Mouse (Mus musculus): ENCODE measurements around the gene Thpo. TPM values are rescaled to one million over a fixed set of nuclear protein-coding genes. Genes with fewer than 3 reads are reported as not detected.

Thpo gene
- not detected in 2 replicates for total RNA-seq (2015; ENCODE audit: low replicate concordance)
- not detected in 2 replicates for total RNA-seq (2017; ENCODE audit: low replicate concordance)

DNA sequence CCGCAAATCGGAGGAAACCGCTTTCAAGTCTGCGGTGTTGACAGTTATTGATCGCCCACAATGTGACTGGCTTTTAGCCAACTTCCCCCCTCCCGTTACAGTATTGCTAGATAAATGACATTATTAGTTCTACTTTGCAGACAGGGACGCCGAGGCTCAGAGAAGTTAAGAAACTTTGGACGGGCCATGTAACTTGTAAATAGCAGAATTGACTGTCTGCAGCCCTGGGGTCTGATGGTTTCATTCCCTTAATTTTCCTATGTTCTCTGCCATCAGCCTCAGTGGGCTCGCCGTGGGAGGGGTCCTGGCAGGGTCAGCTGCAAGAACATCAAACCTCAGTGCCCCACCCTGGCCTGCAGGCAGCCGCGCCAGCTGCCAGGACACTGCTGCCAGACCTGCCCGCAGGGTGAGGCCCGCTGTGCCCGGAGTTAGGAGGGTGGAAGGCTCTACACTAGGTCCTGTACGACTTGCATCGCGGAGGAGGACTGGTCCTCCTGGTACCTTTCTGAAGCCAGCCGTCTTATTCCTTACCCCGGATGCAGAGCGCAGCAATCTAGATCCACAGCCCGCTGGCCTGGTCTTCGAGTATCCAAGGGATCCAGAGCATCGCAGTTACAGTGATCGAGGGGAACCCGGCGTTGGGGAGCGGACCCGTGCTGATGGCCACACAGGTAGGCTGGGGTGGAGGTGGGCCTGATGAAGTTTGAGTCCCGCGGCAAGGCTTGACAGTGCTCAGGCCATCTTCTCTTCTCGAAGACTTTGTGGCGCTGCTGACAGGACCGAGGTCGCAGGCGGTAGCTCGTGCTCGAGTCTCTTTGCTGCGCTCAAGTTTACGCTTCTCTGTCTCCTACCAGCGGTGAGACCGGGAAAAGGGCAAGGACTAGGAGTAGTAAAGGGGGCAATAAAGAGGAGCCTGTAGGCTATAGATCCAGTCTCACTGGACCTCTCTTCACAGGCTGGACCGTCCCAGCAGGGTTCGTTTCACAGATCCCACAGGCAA lies at the start of gene Thpo:
Gene Thpo (minus strand): TSS at position 781 of the 1,000 bp plus-strand sequence.
- no peak for ATAC-seq (replicated peaks; ENCODE audit: low FRiP score, poor library complexity, severe bottlenecking)

DNA sequence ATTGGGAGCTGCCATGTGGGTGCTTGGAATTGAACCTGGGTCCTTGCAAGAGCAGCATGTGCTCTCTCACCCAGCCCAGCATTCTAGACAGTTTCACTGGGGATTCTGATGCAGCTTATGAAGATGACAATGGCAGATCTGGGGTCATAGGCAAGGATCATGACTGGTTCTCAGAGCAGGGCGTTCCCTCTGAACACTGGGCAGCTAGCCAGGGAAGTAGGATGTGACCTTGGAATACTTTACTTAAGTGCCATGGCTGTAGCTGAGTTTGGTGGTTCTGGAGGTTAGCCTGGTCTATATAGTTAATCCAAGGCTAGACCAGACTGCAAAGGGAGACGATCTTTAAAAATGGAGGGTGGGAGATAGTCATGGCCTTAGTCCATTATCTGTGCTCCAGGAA lies 49.6 kb upstream of the Thpo start:
- ATAC-seq (replicated peaks; ENCODE audit: low FRiP score, poor library complexity, severe bottlenecking): no peak

- no peak for ATAC-seq (replicated peaks; ENCODE audit: low FRiP score, poor library complexity, severe bottlenecking)
These were observed 46.9 kb upstream of the Thpo start for GRCm38 (mm10) chr16:20781101-20781630.

DNA sequence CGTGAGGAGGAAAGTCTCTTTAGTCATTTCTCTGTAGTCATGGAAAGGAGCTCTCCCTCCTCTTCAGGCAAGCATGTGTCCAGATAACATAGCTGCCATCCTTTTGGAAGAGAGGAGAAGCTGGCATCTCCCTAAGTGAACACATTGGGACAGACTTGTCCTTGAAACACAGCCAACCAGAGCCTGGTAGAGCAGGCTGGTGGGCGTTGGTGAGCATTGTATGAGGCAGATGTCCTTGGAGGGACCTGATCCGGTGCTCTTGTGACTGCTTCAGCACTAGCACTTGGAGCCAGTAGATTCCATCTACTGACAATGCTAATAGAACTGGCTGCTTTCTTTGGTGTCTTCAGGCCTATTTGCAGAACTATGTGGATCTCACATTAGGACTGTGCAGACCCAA lies 45.5 kb upstream of the Thpo start:
- no peak for ATAC-seq (replicated peaks; ENCODE audit: low FRiP score, poor library complexity, severe bottlenecking)

DNA sequence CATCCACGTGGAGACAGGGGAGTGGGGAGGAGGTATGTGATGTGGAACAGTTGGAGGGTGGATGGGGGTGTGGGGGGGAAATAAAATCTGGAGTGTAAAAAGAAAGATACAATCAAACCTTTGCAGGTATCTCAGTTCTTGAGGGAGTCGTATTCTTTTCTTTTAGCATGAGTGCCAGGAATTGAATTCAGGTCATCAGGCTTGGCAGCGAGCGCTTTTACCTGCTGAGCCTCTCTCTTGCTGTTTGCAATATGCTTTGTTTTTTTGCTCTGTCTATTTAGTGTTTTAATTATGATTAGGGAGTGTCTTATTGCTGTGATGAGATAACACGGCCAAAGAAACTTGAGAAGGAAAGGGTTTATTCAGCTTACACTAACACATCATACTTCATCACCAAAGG lies 40.7 kb upstream of the Thpo start:
- no peak for ATAC-seq (replicated peaks; ENCODE audit: low FRiP score, poor library complexity, severe bottlenecking)

GRCm38 (mm10) chr16:20765244-20765643 lies 30.9 kb upstream of the Thpo start:
- peak; percentile 52; the same call in 1 of the 2 replicates for ATAC-seq (replicated peaks; ENCODE audit: low FRiP score, poor library complexity, severe bottlenecking)

DNA sequence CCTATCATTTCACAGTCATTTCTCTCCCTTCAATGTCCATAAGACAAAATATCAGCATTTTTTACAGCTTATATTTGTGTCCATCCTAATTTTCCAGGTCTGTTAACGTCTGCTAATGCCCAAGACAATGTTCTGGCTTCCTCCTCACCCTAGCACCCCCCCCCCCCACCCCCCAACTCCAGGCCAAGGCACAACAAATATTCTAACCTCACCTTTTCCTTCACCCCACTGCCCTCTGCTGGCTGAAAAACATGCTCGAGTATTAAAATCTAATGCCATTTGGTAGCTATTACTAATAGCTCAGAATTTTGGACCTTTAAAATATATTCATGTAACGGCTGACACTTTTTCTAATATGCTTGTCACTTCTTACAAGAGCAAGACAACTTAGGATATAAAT lies 27.4 kb upstream of the Thpo start:
- no peak for ATAC-seq (replicated peaks; ENCODE audit: low FRiP score, poor library complexity, severe bottlenecking)

DNA sequence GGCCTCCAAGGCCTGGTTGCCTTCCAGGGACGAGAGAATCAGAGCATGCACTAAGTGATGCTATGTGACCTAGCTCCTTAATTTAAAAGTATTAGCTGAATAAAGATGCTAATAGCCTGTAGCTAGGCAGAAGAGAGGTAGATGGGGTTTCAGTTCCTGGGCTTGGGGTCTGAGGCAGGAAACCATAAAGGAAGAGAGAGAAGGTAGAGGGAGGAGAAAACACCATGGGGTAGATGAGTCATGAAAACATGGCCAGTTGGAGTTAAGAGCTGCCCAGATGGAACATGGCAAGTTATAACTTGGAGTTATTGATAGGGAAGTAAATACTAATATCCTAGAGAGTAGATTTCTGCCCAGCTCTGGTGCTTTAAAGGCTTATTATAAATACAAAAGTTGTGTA lies 23.1 kb upstream of the Thpo start:
- no peak for ATAC-seq (replicated peaks; ENCODE audit: low FRiP score, poor library complexity, severe bottlenecking)

DNA sequence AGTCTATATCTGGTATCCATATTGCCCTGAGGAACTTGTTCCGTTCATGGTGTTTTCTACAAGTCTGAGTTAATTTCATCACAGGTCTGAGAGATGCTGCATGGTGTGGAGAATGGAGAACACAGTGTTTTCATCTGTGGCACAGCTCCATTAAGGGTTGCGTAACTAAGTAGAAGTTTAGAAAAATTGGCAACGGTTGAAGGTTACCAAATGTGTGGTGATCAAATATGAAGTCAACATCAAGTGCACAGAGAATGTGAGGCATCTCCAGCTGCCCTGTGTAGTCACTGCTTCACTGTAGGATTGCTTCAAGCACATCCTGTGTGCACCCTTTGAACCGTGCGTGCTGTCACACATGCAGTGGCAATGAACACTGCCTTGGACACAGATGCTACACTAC lies 21.7 kb upstream of the Thpo start:
- ATAC-seq (replicated peaks; ENCODE audit: low FRiP score, poor library complexity, severe bottlenecking): no peak

- no peak for ATAC-seq (replicated peaks; ENCODE audit: low FRiP score, poor library complexity, severe bottlenecking)
These were observed 16.2 kb upstream of the Thpo start for GRCm38 (mm10) chr16:20750518-20750917.

GRCm38 (mm10) chr16:20746641-20747040 lies 12.3 kb upstream of the Thpo start:
- no peak for ATAC-seq (replicated peaks; ENCODE audit: low FRiP score, poor library complexity, severe bottlenecking)

DNA sequence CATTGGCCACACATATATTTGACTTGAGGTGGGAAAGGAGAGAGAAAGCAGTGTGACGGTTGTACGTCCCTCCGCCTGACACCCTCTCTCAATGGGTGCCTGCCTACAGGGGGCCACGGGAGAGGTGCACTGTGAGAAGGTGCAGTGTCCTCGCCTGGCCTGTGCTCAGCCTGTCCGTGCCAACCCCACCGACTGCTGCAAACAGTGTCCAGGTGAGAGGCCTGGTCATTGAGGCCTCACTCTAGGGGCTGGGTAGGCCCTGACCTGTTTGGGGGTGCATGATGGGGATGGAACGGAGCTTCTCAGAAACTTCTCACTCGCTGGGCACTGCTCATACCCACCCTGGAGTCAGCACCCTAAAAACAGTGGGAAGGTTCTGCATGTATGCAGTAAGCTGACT lies 5.5 kb upstream of the Thpo start:
- ATAC-seq (replicated peaks; ENCODE audit: low FRiP score, poor library complexity, severe bottlenecking): no peak

DNA sequence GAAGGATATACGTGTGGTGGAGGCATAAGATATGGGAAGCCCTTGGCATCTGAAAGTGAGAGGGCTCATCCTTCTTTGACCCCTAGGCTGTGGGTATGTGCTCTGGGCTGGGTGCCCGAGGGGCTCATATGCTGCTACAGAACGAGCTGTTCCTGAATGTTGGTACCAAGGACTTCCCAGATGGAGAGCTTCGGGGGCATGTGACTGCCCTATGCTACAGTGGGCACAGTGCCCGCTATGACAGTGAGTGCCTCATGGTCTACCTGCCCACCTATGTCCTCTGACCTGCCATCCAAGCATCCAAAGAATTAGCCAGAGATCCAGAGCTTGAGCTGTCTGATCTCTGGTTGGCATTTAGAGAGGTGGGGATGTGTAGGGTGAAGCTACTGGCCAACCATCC lies 2.5 kb upstream of the Thpo start:
- no peak for ATAC-seq (replicated peaks; ENCODE audit: low FRiP score, poor library complexity, severe bottlenecking)

GRCm38 (mm10) chr16:20736168-20736567 lies 1.9 kb upstream of the Thpo start:
- no peak for ATAC-seq (replicated peaks; ENCODE audit: low FRiP score, poor library complexity, severe bottlenecking)

DNA sequence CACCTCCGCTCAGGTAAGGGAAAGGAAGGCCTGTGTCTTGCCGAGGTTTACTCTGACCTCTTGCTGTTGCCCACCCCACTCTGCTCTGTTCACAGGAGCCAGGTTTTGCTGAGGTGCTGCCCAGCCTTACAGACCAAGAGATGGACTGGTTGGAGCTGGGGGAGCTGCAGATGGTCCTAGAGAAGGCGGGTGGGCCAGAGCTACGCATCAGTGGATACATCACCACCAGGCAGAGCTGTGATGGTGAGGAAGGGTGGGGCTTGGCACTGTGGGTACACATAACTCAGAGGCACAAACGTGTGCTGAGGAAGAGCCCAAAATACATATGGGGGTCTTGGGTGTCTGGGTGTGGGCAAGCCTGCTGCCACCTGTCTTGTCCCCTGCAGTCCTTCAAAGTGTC lies 1.3 kb upstream of the Thpo start:
- no peak for ATAC-seq (replicated peaks; ENCODE audit: low FRiP score, poor library complexity, severe bottlenecking)

- no peak for ATAC-seq (replicated peaks; ENCODE audit: low FRiP score, poor library complexity, severe bottlenecking)
These were observed 1.2 kb downstream of the Thpo start, which contains the start of gene Chrd for GRCm38 (mm10) chr16:20732925-20733730. Gene Chrd (plus strand): TSS chr16:20733127.

DNA sequence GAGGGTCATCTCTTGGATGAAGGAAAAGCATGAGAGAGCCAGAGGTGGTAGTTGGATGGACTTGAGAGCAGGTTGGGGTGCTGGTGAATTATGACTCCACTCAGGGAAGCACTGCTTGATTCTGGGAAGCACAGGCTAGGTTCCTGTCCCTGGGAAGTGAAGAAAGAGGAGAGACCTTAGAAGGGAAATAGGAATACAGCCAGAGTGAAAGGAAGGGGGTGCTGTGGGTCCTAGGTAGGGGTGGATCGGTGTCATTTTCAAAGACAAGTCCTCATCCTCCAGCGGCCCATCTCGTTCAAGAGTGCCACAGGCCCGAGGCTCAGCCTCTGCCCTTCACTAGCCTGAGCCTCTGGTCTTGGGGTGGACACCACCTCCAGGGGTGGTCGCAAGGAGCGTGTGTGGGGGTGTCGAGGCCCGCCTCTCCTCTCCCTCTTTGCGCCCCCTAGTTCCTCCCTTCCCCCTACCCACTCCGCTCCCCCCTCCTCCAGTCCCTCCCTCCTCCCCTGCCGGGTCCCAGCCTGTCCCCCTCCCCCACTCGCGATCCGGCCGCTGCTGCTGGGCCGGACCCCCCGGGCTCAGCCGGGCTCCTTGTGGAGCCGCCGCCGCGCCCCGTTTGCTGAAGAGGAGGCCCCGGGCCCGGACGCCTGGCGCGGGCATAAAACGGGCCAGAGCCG lies 1.9 kb downstream of the Thpo start:
- no peak for ATAC-seq (replicated peaks; ENCODE audit: low FRiP score, poor library complexity, severe bottlenecking)

DNA sequence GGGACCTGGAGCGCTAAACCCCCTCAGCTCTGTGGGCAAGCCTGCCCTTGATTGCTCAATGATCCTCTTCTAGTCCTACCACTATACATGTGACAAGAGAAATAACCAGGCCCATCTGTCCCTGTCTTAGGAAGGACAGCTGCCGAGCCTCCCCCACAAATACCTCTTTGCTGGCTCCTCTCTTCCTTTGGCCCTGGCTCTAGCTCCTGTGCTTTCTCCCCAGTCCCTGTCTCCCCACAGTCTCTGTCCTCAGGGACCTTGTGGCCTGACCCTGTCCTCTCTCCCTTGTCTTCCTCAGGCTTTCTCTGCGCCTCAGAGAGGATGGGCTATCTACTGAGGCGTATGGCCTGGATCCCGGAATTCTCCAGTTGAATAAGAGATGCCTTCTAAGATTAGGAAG lies 2.6 kb downstream of the Thpo start:
- no peak for ATAC-seq (replicated peaks; ENCODE audit: low FRiP score, poor library complexity, severe bottlenecking)

- ATAC-seq (replicated peaks; ENCODE audit: low FRiP score, poor library complexity, severe bottlenecking): no peak
These were observed 4.0 kb downstream of the Thpo start for GRCm38 (mm10) chr16:20730293-20730711.

DNA sequence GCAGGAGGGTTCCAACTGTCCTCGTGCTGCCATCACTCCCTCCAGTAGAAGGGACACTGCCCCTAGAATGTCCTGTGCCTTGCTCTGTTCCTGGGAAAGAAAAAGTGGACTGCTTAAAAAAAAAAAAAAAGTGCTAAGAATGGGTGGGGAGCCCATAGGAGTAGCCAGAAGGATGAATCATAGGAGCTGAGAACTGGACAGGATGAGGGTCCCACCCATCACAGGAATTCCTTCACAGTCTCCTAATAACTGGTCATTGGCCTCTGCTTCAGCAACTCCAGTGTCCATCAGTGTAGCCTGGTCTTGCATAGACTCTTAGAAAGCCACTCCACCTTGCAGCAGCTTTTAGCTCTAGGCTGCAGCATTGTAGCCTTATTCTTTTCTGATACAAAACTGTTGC lies 7.9 kb downstream of the Thpo start:
- ATAC-seq (replicated peaks; ENCODE audit: low FRiP score, poor library complexity, severe bottlenecking): no peak

Measured in erythroid progenitor cell, adult 5-6 weeks (primary cell).